Mouse (Mus musculus) left cerebral cortex, adult 8-10 months (tissue): Measurements from ENCODE around the gene 9130019O22Rik. TPM values are rescaled to one million over a fixed set of nuclear protein-coding genes. Genes with fewer than 3 reads are reported as not detected.
A peak's percentile ranks its signal among the peaks of the same experiment; 100 is the strongest.
"Not testable (repeated sequence)": the region's sequence is repeated elsewhere in the genome, so short reads cannot be mapped to it uniquely, and the experiment has no call there.

Experiments
- DNase-seq, 2 experiments: peaks; one replicate each; pipeline ENCODE4 v3.0.0; 2022; ENCODE audit warnings: low spot score in 2 of 2
- total RNA-seq, 4 experiments: library from RNA; stranded (reverse); gene quantifications; 2 replicates each; pipeline ENCODE4 v1.2.4; 2022

Gene 9130019O22Rik
- 1 to 10 TPM; 3.1 to 5.3 (median 4.2) TPM for total RNA-seq

DNA sequence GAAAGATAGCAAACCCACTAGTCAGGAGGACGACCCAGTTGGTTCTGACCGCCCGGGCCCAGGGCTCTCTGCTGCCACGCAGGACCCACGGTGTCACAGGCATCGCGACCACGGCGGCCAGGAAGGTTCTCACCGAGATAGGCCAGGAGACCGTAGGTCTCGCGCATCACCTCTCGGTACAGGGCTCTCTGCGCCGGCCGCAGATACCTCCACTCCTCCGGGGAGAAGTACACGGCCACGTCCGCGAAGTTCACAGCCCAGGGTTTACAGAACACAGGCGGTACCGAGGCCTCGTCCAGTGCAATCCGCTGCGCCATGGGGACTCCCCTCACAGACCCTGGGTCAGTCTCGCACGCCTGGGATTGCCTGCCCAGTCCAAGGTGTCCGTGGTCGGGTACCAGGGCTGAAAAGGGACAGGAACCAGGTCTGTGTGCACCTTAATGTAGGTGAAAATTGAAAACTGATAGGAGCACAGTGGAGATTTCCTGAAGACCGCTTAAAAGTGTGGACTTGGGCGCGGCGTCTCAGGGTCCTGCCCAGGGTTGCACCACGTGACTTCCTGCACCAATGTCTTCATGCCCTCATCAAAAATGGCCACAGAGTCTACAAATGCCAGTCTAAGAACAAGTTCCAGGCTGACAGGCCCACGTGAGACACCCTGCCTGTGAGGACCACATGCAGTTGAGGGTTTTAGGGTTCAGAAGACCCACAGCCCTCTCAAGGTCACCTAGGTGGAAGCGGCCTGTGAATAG, at the start of gene 9130019O22Rik:
Gene 9130019O22Rik (minus strand): TSS at position 526 of the 752 bp plus-strand sequence.
- peak; percentile 78 to 89 for DNase-seq

- no peak for DNase-seq
These were observed 48.2 kb upstream of the 9130019O22Rik start for GRCm38 (mm10) chr7:127435206-127435605.

GRCm38 (mm10) chr7:127426354-127426753, 39.4 kb upstream of the 9130019O22Rik start:
- no peak for DNase-seq

GRCm38 (mm10) chr7:127425911-127426310, 38.9 kb upstream of the 9130019O22Rik start:
- no peak for DNase-seq

- no peak for DNase-seq
These were observed 38.3 kb upstream of the 9130019O22Rik start for GRCm38 (mm10) chr7:127425291-127425690.

GRCm38 (mm10) chr7:127422247-127422646, 35.3 kb upstream of the 9130019O22Rik start:
- DNase-seq, result no peak

DNA sequence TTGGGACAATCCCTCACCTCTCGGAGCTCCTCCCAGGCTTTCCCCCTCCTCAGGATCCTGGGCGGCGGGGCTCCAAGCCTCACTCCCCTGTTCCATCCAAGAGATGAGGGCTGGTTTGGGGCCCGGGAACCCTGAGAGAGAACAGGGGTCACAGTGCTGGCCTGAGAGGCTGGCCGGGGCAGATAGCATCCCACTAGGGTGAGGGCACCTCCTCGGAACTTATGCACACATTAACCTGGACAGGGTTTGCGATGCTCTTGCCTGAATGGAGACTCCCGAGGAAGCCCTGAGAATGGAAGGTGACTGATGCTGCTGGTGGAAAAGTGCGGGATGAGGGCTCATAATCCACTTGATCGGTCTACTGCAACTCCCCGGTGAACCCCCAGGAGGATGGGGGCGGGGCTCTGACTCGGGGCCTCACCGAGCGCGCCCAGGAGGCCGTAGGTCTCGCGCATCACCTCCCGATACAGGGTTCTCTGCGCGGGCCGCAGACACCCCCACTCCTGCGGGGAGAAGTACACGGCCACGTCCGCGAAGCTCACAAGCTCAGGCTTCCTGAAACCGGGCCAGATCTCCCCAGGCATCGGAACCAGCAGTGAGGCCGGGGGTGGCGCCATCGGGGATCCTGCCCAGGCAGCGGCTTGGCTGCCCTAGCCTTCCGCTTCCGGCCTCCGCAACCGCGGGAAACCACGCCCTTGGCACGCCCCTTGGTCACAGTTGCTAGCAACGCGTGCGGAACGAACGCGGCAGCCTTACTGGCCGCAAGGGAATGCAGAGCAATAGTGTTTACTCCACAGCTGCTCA, 34.6 kb upstream of the 9130019O22Rik start, which contains the start of gene Zfp688:
Gene Zfp688 (minus strand): TSS at position 681 of the 804 bp plus-strand sequence.
- DNase-seq, result peak; percentile 81 to 86

DNA sequence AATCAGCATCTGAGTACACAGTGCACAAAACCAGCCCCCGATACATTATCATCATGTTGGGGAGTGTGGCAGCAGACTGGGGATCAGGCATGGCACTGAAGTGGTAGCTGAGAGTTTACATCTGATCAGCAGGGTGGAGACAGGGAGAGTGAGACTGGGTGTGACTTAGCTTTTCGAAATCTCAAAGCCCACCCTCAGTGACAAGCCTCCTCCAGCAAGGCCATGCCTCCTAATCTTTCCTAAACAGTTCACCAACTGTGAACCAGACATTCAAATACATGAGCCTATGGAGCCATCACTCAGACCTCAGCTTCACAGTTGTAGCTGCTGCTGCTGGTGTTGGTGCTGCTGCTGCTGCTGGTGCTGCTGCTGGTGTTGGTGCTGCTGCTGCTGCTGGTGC, 24.5 kb upstream of the 9130019O22Rik start:
- DNase-seq, result no peak

- peak; percentile 74 to 84 for DNase-seq
These were observed 19.3 kb upstream of the 9130019O22Rik start, which contains the start of gene Zfp764 for GRCm38 (mm10) chr7:127406002-127406987. TSS of gene Zfp764 (minus strand) at chr7:127406822.

DNA sequence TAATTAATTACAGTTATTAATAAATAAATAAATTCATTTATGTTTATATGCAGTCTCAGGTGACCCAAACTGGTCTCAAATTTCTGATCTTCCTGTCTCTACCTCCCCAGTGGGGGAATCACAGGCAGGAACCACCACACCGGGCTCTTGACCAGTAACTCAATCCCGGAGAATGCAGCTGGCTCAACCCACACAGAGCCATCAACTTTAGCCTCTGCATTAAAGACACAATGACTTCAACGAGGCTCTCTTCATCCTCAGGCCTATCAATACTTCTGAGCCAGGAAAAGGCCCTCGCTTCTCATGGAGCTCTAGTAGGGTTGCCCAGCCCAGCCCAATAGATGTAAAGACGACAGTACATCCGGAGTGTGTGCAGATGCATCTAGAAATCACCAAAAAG, 17.1 kb upstream of the 9130019O22Rik start:
- not testable (repeated sequence) for DNase-seq

DNA sequence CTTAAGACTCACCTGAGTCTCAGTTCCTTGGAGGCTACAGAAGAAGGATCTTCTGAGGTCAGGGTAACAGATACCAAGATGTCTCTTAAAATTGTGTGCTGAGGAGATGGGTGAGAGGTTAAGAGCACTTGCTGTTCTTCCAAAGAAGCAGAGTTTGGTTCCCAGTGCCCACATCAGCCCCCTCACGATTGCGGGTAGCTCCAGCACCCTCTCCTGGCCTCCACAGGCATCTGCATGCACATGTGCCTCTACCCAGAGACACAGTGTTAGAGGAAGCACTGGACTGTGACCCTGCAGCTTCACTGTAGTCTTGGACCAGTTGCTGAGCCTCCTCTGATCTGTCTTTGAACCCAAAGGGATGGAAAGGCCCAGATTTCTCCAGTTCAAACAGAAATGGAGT, 16.0 kb upstream of the 9130019O22Rik start:
- DNase-seq, result no peak

DNA sequence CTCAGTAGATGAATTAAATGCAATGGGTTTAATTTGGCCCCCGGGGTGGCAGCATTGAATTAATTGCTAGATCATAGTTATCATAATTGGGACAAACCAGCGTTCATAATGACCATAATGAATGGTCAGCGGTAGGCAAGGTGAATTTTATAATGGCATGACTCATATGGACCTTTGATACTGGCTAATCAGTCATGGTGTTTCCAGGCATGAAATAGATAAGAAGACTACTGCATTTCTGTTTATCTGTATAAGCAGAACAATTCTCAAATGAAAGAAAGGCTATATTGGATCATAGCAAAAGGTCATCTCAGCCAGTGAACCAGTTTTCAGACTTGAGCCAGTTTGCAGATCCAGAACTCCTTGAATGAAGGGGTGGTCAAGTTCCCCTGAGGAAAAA, 13.4 kb upstream of the 9130019O22Rik start:
- no peak for DNase-seq

GRCm38 (mm10) chr7:127393944-127394333, 7.0 kb upstream of the 9130019O22Rik start:
- DNase-seq, result no peak

DNA sequence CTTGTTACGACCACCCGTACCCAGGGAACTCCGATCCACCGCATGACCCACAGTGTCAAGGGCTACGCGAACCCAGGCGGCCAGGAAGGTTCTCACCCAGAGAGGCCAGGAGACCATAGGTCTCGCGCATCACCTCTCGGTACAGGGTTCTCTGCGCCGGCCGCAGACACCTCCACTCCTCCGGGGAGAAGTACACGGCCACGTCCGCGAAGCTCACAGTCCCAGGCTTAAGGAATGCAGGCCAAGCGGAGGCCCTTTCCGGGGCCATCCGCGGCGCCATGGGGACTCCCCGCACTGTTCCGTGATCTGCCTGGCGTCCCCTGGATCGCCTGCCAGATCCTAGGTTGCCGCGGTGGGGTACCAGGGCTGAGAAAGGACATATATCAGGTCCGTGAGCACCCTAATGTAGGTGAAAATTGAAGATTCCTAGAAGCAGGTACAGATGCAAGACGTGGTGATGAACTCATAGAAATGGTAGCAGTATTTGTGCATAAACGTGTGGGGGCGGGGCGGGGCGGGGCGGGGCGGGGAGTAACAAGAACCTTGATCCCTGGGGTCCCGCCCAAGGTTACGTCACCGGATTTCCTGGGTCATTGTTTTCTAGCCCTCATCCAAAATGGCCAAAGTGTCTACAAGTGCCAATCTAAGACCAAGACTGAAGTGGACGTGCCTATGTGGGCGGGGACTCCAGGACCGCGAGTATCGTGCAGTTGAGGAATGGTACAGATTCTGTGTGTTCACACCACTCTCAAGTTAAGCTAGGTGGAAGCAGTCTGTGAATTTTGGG, 6.4 kb upstream of the 9130019O22Rik start, which contains the start of gene E430018J23Rik:
Gene E430018J23Rik (minus strand): TSS at position 473 of the 787 bp plus-strand sequence.
- peak; percentile 89 to 97 for DNase-seq

GRCm38 (mm10) chr7:127392251-127392824, 5.4 kb upstream of the 9130019O22Rik start:
- DNase-seq, result no peak

GRCm38 (mm10) chr7:127391538-127391937, 4.6 kb upstream of the 9130019O22Rik start:
- no peak for DNase-seq

GRCm38 (mm10) chr7:127390306-127390705, 3.3 kb upstream of the 9130019O22Rik start:
- DNase-seq, result no peak

- not testable (repeated sequence) for DNase-seq
These were observed 1.2 kb upstream of the 9130019O22Rik start for GRCm38 (mm10) chr7:127388201-127388600.

DNA sequence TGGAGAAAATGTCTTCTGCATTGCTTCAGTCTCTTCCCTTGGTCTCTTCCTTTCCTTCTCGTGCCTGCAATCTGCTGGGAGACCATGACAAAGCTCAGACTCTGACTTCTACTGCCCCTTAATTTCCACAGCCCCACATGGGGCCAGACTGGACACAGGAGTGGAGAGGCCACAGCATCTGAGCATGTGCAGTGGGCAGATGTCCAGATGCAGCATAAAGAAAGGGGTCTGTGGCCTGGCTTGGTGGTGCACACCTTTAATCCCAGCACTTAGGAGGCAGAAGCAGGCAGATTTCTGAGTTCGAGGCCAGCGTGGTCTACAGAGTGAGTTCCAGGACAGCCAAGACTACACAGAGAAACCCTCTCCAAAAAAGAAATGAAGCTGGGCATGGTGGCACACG, 1.4 kb downstream of the 9130019O22Rik start:
- not testable (repeated sequence) for DNase-seq
